Mouse (Mus musculus) frontal cortex, postnatal 36 days (tissue): ENCODE results near the gene Olfr902.
"Not testable (repeated sequence)": the region's sequence is repeated elsewhere in the genome, so short reads cannot be mapped to it uniquely, and the experiment has no call there.

Source experiments
- DNase-seq, 2 experiments: peaks; one replicate each; pipeline ENCODE4 v3.0.0; 2022; ENCODE audit warnings: low spot score in 2 of 2

Gene Olfr902

DNA sequence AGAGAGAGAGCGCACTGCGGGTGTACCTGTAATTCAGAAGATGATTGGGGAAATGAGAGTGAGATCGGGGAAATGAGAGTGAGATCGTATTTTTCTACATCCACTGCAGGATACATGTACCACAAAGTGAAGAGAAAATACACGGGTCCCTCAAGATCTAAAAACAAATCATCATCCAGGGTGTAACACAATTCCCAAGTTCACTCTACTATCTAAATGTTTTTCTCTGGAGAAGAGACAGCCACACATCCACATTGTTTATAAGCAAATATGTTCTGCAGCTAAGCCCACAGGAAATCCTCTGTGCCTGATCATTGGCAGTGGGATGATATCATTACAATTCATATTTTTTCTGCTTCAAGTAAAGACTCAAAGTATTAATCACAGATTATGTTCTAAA, at the start of gene Olfr902:
Olfr902 (plus strand) TSS at position 301 of the 400 bp plus-strand sequence.
- no peak for DNase-seq

DNA sequence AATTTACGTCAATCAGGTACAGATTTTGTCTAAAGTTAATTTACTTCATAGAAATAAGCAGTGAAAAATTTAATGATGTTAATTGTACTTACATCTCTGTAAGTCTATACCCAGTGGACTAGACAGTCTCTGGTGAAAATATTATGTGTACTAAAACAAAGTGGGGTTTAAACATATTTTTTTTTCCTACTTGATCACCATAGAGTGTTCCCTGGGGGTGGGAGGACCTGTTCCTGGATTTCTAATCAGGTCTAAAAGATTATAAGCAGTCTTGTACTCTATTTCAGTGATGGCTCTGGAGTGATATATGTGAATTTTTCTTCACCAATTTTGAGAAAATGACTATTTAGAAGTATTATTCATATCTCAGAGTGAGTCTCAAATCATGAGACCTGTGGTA, 46.1 kb upstream of the Olfr902 start, which contains the start of gene Olfr147:
Olfr147 (plus strand) TSS at position 301 of the 400 bp plus-strand sequence.
- no peak for DNase-seq

DNA sequence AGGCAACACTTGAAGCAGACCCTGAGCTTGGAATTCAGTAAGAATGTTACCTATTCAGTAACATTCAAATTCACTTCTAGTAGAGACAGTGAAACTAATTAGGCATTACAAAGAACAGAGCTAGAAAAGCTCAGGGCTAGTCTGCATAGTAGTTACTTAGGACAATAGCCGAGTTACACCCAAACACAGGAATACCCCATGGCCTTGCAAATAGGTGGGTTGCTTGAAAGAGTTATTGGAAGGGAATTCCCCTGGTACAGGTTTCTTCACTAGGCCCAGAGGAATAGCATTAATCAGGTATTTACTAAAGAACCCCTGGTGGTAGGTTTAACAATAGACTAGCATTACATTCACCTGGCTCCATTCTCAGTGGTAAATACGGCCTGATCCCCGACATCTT, 40.0 kb upstream of the Olfr902 start:
- DNase-seq: not testable (repeated sequence)

DNA sequence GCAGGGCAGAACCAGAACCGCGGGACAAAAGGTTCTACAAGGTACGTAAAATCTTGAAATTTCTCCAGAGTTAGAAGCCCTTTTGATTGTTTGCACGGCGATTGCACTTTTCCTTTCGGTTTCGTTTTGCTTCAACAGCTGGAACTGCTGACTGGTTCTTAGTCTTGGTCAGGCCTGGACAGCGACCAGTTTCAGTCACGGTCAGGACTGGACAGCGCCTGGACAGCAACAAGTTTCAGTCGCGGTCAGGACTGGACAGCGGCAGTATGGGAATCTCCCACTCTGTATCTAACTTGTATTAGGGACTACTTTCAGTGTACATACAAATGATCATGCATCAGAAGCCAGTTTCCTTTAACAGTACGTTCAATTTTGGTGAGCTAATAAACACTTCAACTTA, 34.0 kb upstream of the Olfr902 start:
- not testable (repeated sequence) for DNase-seq

DNA sequence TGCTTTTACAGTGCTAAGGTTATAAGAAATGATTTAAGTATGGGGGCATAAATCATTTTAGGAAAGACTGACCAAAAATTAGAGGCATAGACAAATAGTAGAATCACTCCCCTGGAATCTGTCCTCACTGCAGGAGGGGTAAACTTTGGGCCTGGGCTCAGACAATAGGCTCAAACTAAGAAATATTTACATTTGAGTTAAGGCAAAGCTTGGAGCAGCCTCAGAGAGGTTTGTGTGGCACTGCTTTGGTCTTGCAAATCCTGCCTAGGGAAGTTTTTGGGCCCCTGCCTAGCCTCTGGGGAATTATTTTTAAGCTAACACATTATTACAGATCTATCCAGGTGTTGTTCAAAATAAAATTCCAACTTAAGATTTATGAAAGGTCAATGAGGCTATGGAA, 23.7 kb upstream of the Olfr902 start:
- no peak for DNase-seq

DNA sequence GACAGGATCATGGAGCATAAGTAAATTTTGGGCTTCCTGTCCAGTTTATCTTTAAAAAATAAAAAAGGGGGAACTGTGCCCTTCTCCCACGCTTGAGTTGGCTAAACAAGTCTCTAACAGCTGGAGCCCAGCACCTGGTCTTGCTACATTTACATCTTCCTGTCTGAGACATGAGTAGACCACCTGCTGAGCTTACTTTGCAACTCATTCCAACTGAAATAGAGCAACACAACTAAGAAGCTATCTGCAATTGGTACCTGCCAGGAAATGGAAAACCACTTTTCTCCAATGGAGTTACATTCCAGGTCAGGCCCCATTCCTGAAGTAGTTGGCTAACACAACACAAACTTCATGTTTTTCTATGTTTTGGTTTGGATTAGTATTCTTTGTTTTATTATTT, 20.4 kb upstream of the Olfr902 start:
- DNase-seq: no peak

DNA sequence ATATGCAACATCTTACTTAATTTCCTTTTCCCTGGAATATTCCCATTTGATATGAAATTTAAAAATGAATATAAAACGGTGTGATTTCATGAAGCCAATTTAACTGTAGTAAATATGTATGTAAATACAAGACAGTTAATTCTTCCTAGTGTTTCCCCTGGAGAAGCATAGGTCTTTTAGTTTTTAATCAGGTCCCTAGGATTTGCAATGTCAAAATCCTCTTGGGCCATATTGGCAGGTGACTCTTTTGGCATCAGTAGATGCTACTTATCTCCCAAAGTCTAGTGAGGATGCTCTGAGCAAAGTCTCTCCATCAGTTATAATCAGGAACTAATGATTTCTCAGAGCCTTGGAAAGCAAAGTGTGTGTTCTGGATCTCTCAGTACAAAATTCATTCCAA, 18.3 kb upstream of the Olfr902 start, which contains the start of gene Olfr901:
Olfr901 (plus strand) TSS at position 301 of the 400 bp plus-strand sequence.
- DNase-seq: no peak

DNA sequence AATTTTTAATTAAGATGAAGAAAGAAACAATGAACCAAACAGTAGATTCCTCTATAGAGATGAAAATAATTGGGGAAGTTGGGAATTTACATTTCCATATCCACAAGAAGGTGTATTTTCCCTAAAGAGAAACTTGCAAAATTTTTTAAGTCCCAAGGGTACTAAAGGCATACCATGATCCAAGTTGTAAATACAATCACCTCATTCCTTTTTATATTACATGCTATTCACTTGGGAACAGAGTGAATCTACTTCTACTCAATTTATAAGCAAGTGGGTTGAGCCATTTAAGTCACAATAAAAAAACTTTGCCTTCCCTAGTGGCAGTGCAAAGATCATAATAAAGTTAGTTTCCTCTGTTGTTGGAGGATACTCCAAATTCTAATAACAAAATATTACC, 15.4 kb downstream of the Olfr902 start, which contains the start of gene Olfr904:
Olfr904 (plus strand) TSS at position 301 of the 400 bp plus-strand sequence.
- no peak for DNase-seq

DNA sequence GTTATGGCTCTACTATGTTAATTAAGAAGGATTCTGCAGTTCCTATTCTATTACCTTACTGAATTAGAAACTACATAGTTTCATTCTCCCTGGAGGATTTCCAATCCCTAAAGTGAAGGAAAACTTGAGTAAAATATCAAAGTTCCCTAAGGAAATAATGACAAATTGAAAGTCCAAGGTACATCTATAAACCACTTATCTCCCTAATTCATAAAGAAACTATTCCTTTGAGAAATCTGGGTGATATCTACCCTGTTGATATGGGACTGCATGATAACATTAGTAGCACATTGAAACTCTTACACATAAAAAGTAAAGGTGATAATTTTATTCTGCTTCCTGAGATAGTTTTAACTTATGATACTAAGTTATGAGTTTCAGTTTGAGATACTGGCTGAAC, 23.4 kb downstream of the Olfr902 start, which contains the start of gene Olfr905:
Olfr905 (plus strand) TSS at position 301 of the 400 bp plus-strand sequence.
- DNase-seq: no peak

DNA sequence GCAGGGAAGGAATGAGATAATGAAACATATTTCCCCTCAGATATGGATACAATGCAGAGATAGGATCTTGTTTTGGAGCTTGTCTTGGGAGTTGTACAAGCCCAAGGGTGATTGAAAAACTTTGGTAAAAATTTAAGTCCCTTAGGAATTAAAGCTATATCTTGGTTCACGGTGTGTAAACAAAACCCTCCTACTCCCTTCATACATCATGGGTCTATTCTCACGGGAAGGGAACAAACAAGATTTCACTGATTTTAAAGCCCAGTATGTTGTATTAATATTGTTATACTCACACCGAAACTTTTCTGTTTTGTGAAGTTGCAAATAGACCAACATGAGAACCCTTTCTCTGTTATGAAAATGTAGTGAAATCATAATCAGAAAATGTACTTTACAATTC, 39.3 kb downstream of the Olfr902 start, which contains the start of gene Olfr906:
Olfr906 (plus strand) TSS at position 301 of the 400 bp plus-strand sequence.
- DNase-seq: no peak

DNA sequence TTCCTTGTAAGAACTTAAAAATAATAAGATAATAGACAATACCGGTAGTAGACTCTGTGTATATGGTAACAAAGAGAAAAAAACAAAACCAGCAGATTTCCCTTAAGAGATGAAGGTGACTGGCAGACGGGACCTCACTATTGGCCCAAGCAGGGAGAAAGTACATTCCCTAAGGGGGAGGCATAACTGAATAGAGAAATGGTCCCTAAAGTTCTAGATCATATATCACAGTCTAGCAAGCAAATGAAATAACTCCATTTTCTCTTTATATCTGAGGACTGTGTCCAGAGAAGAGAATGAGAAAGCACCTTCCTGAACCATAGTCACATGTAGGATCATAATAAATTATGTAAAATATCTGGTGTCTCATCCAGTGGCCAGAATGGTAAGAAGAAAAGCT, 48.0 kb downstream of the Olfr902 start, which contains the start of gene Olfr907:
Olfr907 (plus strand) TSS at position 301 of the 400 bp plus-strand sequence.
- DNase-seq: no peak
